Mouse (Mus musculus): Measurements from ENCODE around the gene Akr1c12. TPM values are rescaled to one million over a fixed set of nuclear protein-coding genes. Genes with fewer than 3 reads are reported as not detected.

Gene Akr1c12
- polyA plus RNA-seq, 1 experiment: 27.4 TPM

Other genes starting within 250 kb of the Akr1c12 start
- 5.1 and 6.4 TPM in 2 replicates for gene Akr1c14, start 230.4 kb downstream of the Akr1c12 start, polyA plus RNA-seq (2012; rRNA removed)
- not detected in 2 replicates for gene Akr1c18, start 128.8 kb downstream of the Akr1c12 start, polyA plus RNA-seq (2012; rRNA removed)
- 26.4 and 30.3 TPM in 2 replicates for gene Akr1c13, start 88.3 kb downstream of the Akr1c12 start, polyA plus RNA-seq (2012; rRNA removed)
- gene Akr1c19, start 50.7 kb downstream of the Akr1c12 start, polyA plus RNA-seq (2012; rRNA removed): 7.9 and 10.5 TPM in 2 replicates
- gene Akr1c6, start 154.9 kb upstream of the Akr1c12 start, polyA plus RNA-seq (2012; rRNA removed): not detected in 2 replicates
- not detected in 2 replicates for gene Akr1c20, start 243.9 kb upstream of the Akr1c12 start, polyA plus RNA-seq (2012; rRNA removed)